Mouse (Mus musculus) myocyte (in vitro differentiated cells): ENCODE measurements around the gene Ms4a18.

Source experiments
- MAX ChIP-seq: IDR thresholded peaks from one replicate; pipeline ENCODE4 v1.6.1; 2011; ENCODE audit warnings: low read depth, mild to moderate bottlenecking, control low read depth
- POLR2A ChIP-seq: IDR thresholded peaks from one replicate; pipeline ENCODE4 v1.6.1; 2011; ENCODE audit warnings: low read depth, mild to moderate bottlenecking, control low read depth, moderate library complexity; ENCODE audit not compliant: insufficient read length
- POLR2AphosphoS2 ChIP-seq: IDR thresholded peaks from one replicate; pipeline ENCODE4 v1.6.1; 2011; ENCODE audit warnings: low read depth, control low read depth; ENCODE audit not compliant: insufficient read length
- SRF ChIP-seq: IDR thresholded peaks from one replicate; pipeline ENCODE4 v1.6.1; 2011; ENCODE audit warnings: low read depth; ENCODE audit not compliant: control insufficient read depth, insufficient read length

DNA sequence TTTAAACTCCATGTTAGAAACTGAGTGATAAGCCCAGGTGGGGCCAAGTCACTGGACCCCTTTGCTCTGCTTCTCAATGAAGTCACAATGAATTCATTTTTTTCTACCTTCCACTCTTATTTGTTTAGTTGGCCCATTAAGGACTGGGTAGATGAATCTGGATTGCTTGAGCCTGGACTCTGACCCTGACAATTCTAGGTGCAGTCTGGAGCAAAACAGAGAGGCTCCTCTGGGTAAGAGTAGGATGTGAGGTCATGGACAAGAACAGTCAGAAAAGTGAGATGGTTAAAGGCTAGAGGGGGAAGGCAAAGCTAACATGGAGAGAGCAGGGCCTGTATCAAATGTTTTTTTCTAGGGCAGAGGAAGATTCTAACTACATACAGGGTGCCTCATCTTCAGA lies 31.6 kb upstream of the Ms4a18 start:
- TF ChIP-seq MAX: no peak
- no peak for TF ChIP-seq POLR2A
- TF ChIP-seq POLR2AphosphoS2: no peak
- TF ChIP-seq SRF: no peak
